In genomic region chr8:49465911-49466518, GRCm38 (mm10) we compare ENCODE assay signal across 11 mouse cellular contexts.
A peak's percentile ranks its signal among the peaks of the same experiment; 100 is the strongest.
DNase-seq lines count a peak whose midpoint lies in the region; ATAC-seq lines count a peak whose summit lies in the region.
"Had no signal": no experiment of that assay in that cellular context is flagged by ENCODE, and none has a peak within 500 bp of the region (broad histone marks: within the 10 kb centered on the region; RNA-seq: fewer than 3 reads in every experiment).

No protein-coding gene starts in this region.

- DNase-seq in cerebellum, postnatal 10 days = peak; percentile 58 to 75
- DNase-seq in cerebellum, adult 18-20 months = no peak
- DNase-seq in hindbrain, embryonic 11.5 days (ENCODE audit: low spot score) = peak; percentile 19
- peak; percentile 3 for DNase-seq in urinary bladder, postnatal 14 days (ENCODE audit: low spot score)
- no peak for DNase-seq in urinary bladder, postnatal 25 days (ENCODE audit: low spot score)
- no peak for DNase-seq in layer of hippocampus, adult 11-12 months (ENCODE audit: low spot score)
- DNase-seq: right cerebral cortex, postnatal 25 days had no signal

- H3K27me3 ChIP-seq in hindbrain, embryonic 11.5 days (ENCODE audit: control insufficient read depth, insufficient read depth, low read length) = no peaks in the 10 kb centered on the region
- H3K27me3 ChIP-seq in hindbrain, embryonic 12.5 days = no peaks in the 10 kb centered on the region

- no peak overlapping the region for H3K4me2 ChIP-seq in hindbrain, embryonic 11.5 days (replicated peaks; ENCODE audit: low read depth, low read length)
- H3K4me2 ChIP-seq in hindbrain, embryonic 12.5 days (replicated peaks) = no peak overlapping the region

- no peak for ATAC-seq in hindbrain, embryonic 11.5 days (ENCODE audit: low FRiP score)
- no peak for ATAC-seq in hindbrain, embryonic 12.5 days (ENCODE audit: low FRiP score)
- ATAC-seq in CD4-positive, CD25-positive, alpha-beta regulatory T cell, adult 4 months = no peak
- ATAC-seq: midbrain, embryonic 16.5 days had no signal

- H3K9ac ChIP-seq in hindbrain, embryonic 11.5 days (ENCODE audit: low read depth, low read length) = no peak overlapping the region
- no peak overlapping the region for H3K9ac ChIP-seq in hindbrain, embryonic 12.5 days

- 53% methylated on average over 14 of the region's 14 CpGs for WGBS in hindbrain, embryonic 11.5 days
- 51% methylated on average over 14 of the region's 14 CpGs for WGBS in hindbrain, embryonic 12.5 days

- no peak overlapping the region for H3K27ac ChIP-seq in hindbrain, embryonic 11.5 days (ENCODE audit: low read depth, low read length)
- H3K27ac ChIP-seq in hindbrain, embryonic 12.5 days = no peak overlapping the region

- H3K4me3 ChIP-seq in hindbrain, embryonic 11.5 days (ENCODE audit: low read depth, low read length) = no peak overlapping the region
- no peak overlapping the region for H3K4me3 ChIP-seq in hindbrain, embryonic 12.5 days
- H3K4me3 ChIP-seq: erythroblast, embryonic 14.5 days had no signal

- no peaks in the 10 kb centered on the region for H3K9me3 ChIP-seq in hindbrain, embryonic 11.5 days (ENCODE audit: control insufficient read depth, low read length)
- H3K9me3 ChIP-seq in hindbrain, embryonic 12.5 days (replicated peaks) = no peaks in the 10 kb centered on the region

- H3K4me1 ChIP-seq in hindbrain, embryonic 11.5 days (replicated peaks; ENCODE audit: control insufficient read depth, insufficient read depth, low read length) = no peaks in the 10 kb centered on the region
- peaks cover 18% of the 10 kb centered on the region for H3K4me1 ChIP-seq in hindbrain, embryonic 12.5 days

- no peaks in the 10 kb centered on the region for H3K36me3 ChIP-seq in hindbrain, embryonic 11.5 days (ENCODE audit: control insufficient read depth, insufficient read depth, low read length)
- H3K36me3 ChIP-seq in hindbrain, embryonic 12.5 days = no peaks in the 10 kb centered on the region

Comparison
In these comparisons a context has a peak if more than half of its experiments do, and no peak if none do; other contexts are left out.
1. DNase-seq: peak in cerebellum, postnatal 10 days (2 of 2), hindbrain, embryonic 11.5 days (single experiment) and urinary bladder, postnatal 14 days (single experiment); none in cerebellum, adult 18-20 months (0 of 2), urinary bladder, postnatal 25 days (single experiment) and layer of hippocampus, adult 11-12 months (single experiment).